Mouse (Mus musculus) stomach, embryonic 16.5 days (tissue): ENCODE data around the gene Ano1. TPM values are rescaled to one million over a fixed set of nuclear protein-coding genes. Genes with fewer than 3 reads are reported as not detected.

ENCODE experiments used
- ATAC-seq: fragments of 200-750 bp; cut with Nextera tagmentation; 2 replicates; pipeline ENCODE4 v1.8.0; 2017; ENCODE audit warnings: moderate number of reproducible peaks, moderate TSS enrichment; ENCODE audit not compliant: insufficient read depth, low FRiP score
- H3K27ac ChIP-seq: fragments of 300-500 bp; sonication (generic); 2 replicates; pipeline ENCODE4 v1.5.1; 2014; ENCODE audit warnings: low read length
- H3K27me3 ChIP-seq: fragments of 300-500 bp; sonication (generic); 2 replicates; pipeline ENCODE4 v1.6.1; 2014; ENCODE audit warnings: low read length, control low read depth, mixed read lengths; ENCODE audit not compliant: control insufficient read depth, insufficient read depth
- H3K36me3 ChIP-seq: fragments of 300-500 bp; sonication (generic); 2 replicates; pipeline ENCODE4 v1.6.1; 2014; ENCODE audit warnings: low read length; ENCODE audit not compliant: control insufficient read depth, insufficient read depth
- H3K4me1 ChIP-seq: fragments of 300-500 bp; sonication (generic); 2 replicates; pipeline ENCODE4 v1.6.1; 2014; ENCODE audit warnings: low read length, control low read depth, mixed read lengths; ENCODE audit not compliant: control insufficient read depth, insufficient read depth
- H3K4me2 ChIP-seq: fragments of 300-500 bp; sonication (generic); 2 replicates; pipeline ENCODE4 v1.6.1; 2014; ENCODE audit warnings: low read depth, low read length, mixed read lengths
- H3K4me3 ChIP-seq: fragments of 300-500 bp; sonication (generic); replicated peaks from 2 replicates; pipeline ENCODE4 v1.5.1; 2014; ENCODE audit warnings: mild to moderate bottlenecking, low read length
- H3K9ac ChIP-seq: fragments of 300-500 bp; sonication (generic); 2 replicates; pipeline ENCODE4 v1.6.1; 2014; ENCODE audit warnings: low read length
- H3K9me3 ChIP-seq: fragments of 300-500 bp; sonication (generic); replicated peaks from 2 replicates; pipeline ENCODE4 v1.6.1; 2016; ENCODE audit warnings: low read length, control low read depth; ENCODE audit not compliant: control insufficient read depth
- WGBS: fragments of 180-500 bp; shearing (Covaris S2); extraction: QIAGEN DNeasy Blood & Tissue Kit; methylation state at CpG from one replicate; pipeline ENCODE4 v1.1.7; 2014; 5-methylcytosine and 5-hydroxymethylcytosine counted together
- polyA plus RNA-seq: library from polyadenylated mRNA; unstranded; fragments of >200 nt; fragmentation: Nextera tagmentation; extraction: Ambion mirVana; gene quantifications from 2 replicates; pipeline ENCODE4 v1.2.1, GENCODE M21; 2015

The Ano1 gene
- polyA plus RNA-seq: 60.9 and 70.2 TPM in 2 replicates

GRCm38 (mm10) chr7:144751833-144752232 lies at the start of gene Ano1:
Gene Ano1, minus strand, starts transcription at chr7:144751974.
- Histone ChIP-seq H3K4me1 (peaks cover 40% of the 10 kb centered on the region), H3K4me3 (no peak within 1 kb of the TSS), H3K4me2 (peak within 1 kb of the TSS; percentile 32), H3K36me3 (no peaks in the 10 kb centered on the region), H3K9me3 (no peaks in the 10 kb centered on the region), H3K27me3 (no peaks in the 10 kb centered on the region), H3K27ac (peak within 1 kb of the TSS; percentile 64), H3K9ac (peak within 1 kb of the TSS; percentile 41; the same call in 1 of the 2 replicates)
- 68% methylated on average over 9 of the region's 9 CpGs for WGBS
- ATAC-seq: no peak

GRCm38 (mm10) chr7:144798471-144798870 lies 46.7 kb upstream of the Ano1 start:
- ATAC-seq: no peak
- 34% methylated on average over 1 of the region's 1 CpGs for WGBS

GRCm38 (mm10) chr7:144796986-144797735 lies 45.4 kb upstream of the Ano1 start:
- no peaks in the 10 kb centered on the region for H3K4me1 ChIP-seq
- H3K9me3 ChIP-seq: no peaks in the 10 kb centered on the region
- no peak overlapping the region for H3K4me3 ChIP-seq
- H3K36me3 ChIP-seq: no peaks in the 10 kb centered on the region
- WGBS: 57% methylated on average over 17 of the region's 17 CpGs
- no peak overlapping the region for H3K4me2 ChIP-seq
- no peak overlapping the region for H3K9ac ChIP-seq
- no peak overlapping the region for H3K27ac ChIP-seq
- no peaks in the 10 kb centered on the region for H3K27me3 ChIP-seq
- no peak for ATAC-seq

More at GRCm38 (mm10) chr7:144798471-144798870, 46.7 kb upstream of the Ano1 start:
- no peaks in the 10 kb centered on the region for H3K27me3 ChIP-seq
- H3K9ac ChIP-seq: no peak overlapping the region
- H3K36me3 ChIP-seq: no peaks in the 10 kb centered on the region
- no peak overlapping the region for H3K4me2 ChIP-seq
- no peak overlapping the region for H3K4me3 ChIP-seq
- H3K4me1 ChIP-seq: no peaks in the 10 kb centered on the region
- no peak overlapping the region for H3K27ac ChIP-seq
- H3K9me3 ChIP-seq: no peaks in the 10 kb centered on the region

GRCm38 (mm10) chr7:144795976-144796474 lies 44.3 kb upstream of the Ano1 start:
- H3K4me2 ChIP-seq: no peak overlapping the region
- H3K27me3 ChIP-seq: no peaks in the 10 kb centered on the region
- no peaks in the 10 kb centered on the region for H3K4me1 ChIP-seq
- no peaks in the 10 kb centered on the region for H3K36me3 ChIP-seq
- whole genome bisulfite sequencing: 53% methylated on average over 9 of the region's 9 CpGs
- no peak overlapping the region for H3K27ac ChIP-seq
- no peaks in the 10 kb centered on the region for H3K9me3 ChIP-seq
- H3K9ac ChIP-seq: no peak overlapping the region
- H3K4me3 ChIP-seq: no peak overlapping the region
- ATAC-seq: no peak

- ATAC-seq: peak; percentile 51; the same call in 1 of the 2 replicates
- WGBS: 69% methylated on average over 10 of the region's 10 CpGs
These were observed 41.5 kb upstream of the Ano1 start for GRCm38 (mm10) chr7:144793296-144793695.

GRCm38 (mm10) chr7:144791426-144791825 lies 39.7 kb upstream of the Ano1 start:
- ATAC-seq: no peak
- H3K9me3 ChIP-seq: no peaks in the 10 kb centered on the region
- WGBS: 87% methylated on average over 7 of the region's 7 CpGs
- H3K36me3 ChIP-seq: no peaks in the 10 kb centered on the region
- no peak overlapping the region for H3K27ac ChIP-seq
- no peaks in the 10 kb centered on the region for H3K27me3 ChIP-seq
- H3K4me1 ChIP-seq: peaks cover 4% of the 10 kb centered on the region; the same call in 1 of the 2 replicates
- no peak overlapping the region for H3K4me3 ChIP-seq
- no peak overlapping the region for H3K4me2 ChIP-seq
- H3K9ac ChIP-seq: no peak overlapping the region

More at GRCm38 (mm10) chr7:144793296-144793695, 41.5 kb upstream of the Ano1 start:
- no peaks in the 10 kb centered on the region; the same call in 1 of the 2 replicates for H3K4me1 ChIP-seq
- no peak overlapping the region for H3K4me3 ChIP-seq
- H3K4me2 ChIP-seq: no peak overlapping the region
- no peaks in the 10 kb centered on the region for H3K27me3 ChIP-seq
- H3K9ac ChIP-seq: no peak overlapping the region
- no peaks in the 10 kb centered on the region for H3K9me3 ChIP-seq
- no peaks in the 10 kb centered on the region for H3K36me3 ChIP-seq
- no peak overlapping the region for H3K27ac ChIP-seq

- peak overlapping the region; percentile 50 for H3K4me2 ChIP-seq
- WGBS: 48% methylated on average over 36 of the region's 36 CpGs
- no peak for ATAC-seq
- H3K4me3 ChIP-seq: peak overlapping the region; percentile 32
- no peaks in the 10 kb centered on the region for H3K36me3 ChIP-seq
- no peaks in the 10 kb centered on the region for H3K27me3 ChIP-seq
- H3K9me3 ChIP-seq: no peaks in the 10 kb centered on the region
- peaks cover 8% of the 10 kb centered on the region; the same call in 1 of the 2 replicates for H3K4me1 ChIP-seq
- no peak overlapping the region for H3K27ac ChIP-seq
- H3K9ac ChIP-seq: no peak overlapping the region
These were observed 38.1 kb upstream of the Ano1 start for GRCm38 (mm10) chr7:144789601-144790556.

- H3K4me2 ChIP-seq: no peak overlapping the region
- H3K9ac ChIP-seq: no peak overlapping the region
- H3K4me3 ChIP-seq: no peak overlapping the region
- H3K27me3 ChIP-seq: no peaks in the 10 kb centered on the region
- peaks cover 8% of the 10 kb centered on the region; the same call in 1 of the 2 replicates for H3K4me1 ChIP-seq
- no peak overlapping the region for H3K27ac ChIP-seq
- WGBS: 32% methylated on average over 4 of the region's 4 CpGs
- H3K9me3 ChIP-seq: no peaks in the 10 kb centered on the region
- ATAC-seq: peak; percentile 34; the same call in 1 of the 2 replicates
- no peaks in the 10 kb centered on the region for H3K36me3 ChIP-seq
These were observed 36.9 kb upstream of the Ano1 start for GRCm38 (mm10) chr7:144788631-144789030.
